Mouse (Mus musculus): Measurements from ENCODE around the gene Dbil5. TPM values are rescaled to one million over a fixed set of nuclear protein-coding genes. Genes with fewer than 3 reads are reported as not detected.

The Dbil5 gene
- total RNA-seq, 2 experiments from 2014 or later: 0.85 to 0.90 TPM

- intact Hi-C loops (cut with DNase I): no loop called here
- peak; percentile 31 for DNase-seq (ENCODE audit: low spot score in 2 of 2)
Observed at GRCm38 (mm10) chr11:76216681-76217389, 573 bp upstream of the Dbil5 start.

- intact Hi-C loops (cut with DNase I): no loop called here
Observed at GRCm38 (mm10) chr11:76224631-76225030, 7.2 kb downstream of the Dbil5 start.

GRCm38 (mm10) chr11:76225051-76225450 lies 7.6 kb downstream of the Dbil5 start:
- intact Hi-C loops (cut with DNase I): no loop called here
- no peak for DNase-seq (ENCODE audit: low spot score in 2 of 2)

More at GRCm38 (mm10) chr11:76224631-76225030, 7.2 kb downstream of the Dbil5 start:
- DNase-seq (ENCODE audit: low spot score in 2 of 2): no peak

GRCm38 (mm10) chr11:76236136-76236535 lies 18.7 kb downstream of the Dbil5 start:
- intact Hi-C loops (cut with DNase I): no loop called here
- no peak for DNase-seq (ENCODE audit: low spot score in 2 of 2)

- DNase-seq (ENCODE audit: low spot score in 2 of 2): no peak
- intact Hi-C loops (cut with DNase I): no loop called here
Observed at GRCm38 (mm10) chr11:76239750-76240149, 22.3 kb downstream of the Dbil5 start.

- intact Hi-C loops (cut with DNase I): no loop called here
- DNase-seq (ENCODE audit: low spot score in 2 of 2): peak; percentile 90 to 93
Observed at GRCm38 (mm10) chr11:76242901-76243810, 25.7 kb downstream of the Dbil5 start, which contains the start of the genes Mrm3 and Glod4. Mrm3 (plus strand) TSS chr11:76243715. Glod4 (minus strand) TSS chr11:76243725.

GRCm38 (mm10) chr11:76243811-76244546 lies 26.6 kb downstream of the Dbil5 start:
- intact Hi-C loops (cut with DNase I): no loop called here
- DNase-seq (ENCODE audit: low spot score in 2 of 2): no peak

GRCm38 (mm10) chr11:76246439-76246838 lies 29.0 kb downstream of the Dbil5 start:
- DNase-seq (ENCODE audit: low spot score in 2 of 2): no peak
- intact Hi-C loops (cut with DNase I): no loop called here

- intact Hi-C loops (cut with DNase I): no loop called here
- DNase-seq (ENCODE audit: low spot score in 2 of 2): no peak
Observed at GRCm38 (mm10) chr11:76247239-76247638, 29.8 kb downstream of the Dbil5 start.

- no peak for DNase-seq (ENCODE audit: low spot score in 2 of 2)
- intact Hi-C loops (cut with DNase I): no loop called here
Observed at GRCm38 (mm10) chr11:76252036-76252435, 34.6 kb downstream of the Dbil5 start.

GRCm38 (mm10) chr11:76253145-76253917 lies 35.9 kb downstream of the Dbil5 start:
- intact Hi-C loops (cut with DNase I): loop anchor here (1.0 kb wide), 1 partner anchor 147 kb away; no protein-coding TSS in a partner anchor
- peak; percentile 86 to 88 for DNase-seq (ENCODE audit: low spot score in 2 of 2)

GRCm38 (mm10) chr11:76253918-76254264 lies 36.5 kb downstream of the Dbil5 start:
- DNase-seq (ENCODE audit: low spot score in 2 of 2): no peak

GRCm38 (mm10) chr11:76255431-76256001 lies 38.1 kb downstream of the Dbil5 start:
- intact Hi-C loops (cut with DNase I): no loop called here
- DNase-seq (ENCODE audit: low spot score in 2 of 2): peak; percentile 36 to 57

More at GRCm38 (mm10) chr11:76253918-76254264, 36.5 kb downstream of the Dbil5 start:
- intact Hi-C loops (cut with DNase I): loop anchor here (1.0 kb wide), 1 partner anchor 146 kb away; no protein-coding TSS in a partner anchor

- intact Hi-C loops (cut with DNase I): no loop called here
- DNase-seq (ENCODE audit: low spot score in 2 of 2): no peak
Observed at GRCm38 (mm10) chr11:76256129-76256528, 38.7 kb downstream of the Dbil5 start.

GRCm38 (mm10) chr11:76257386-76257785 lies 40.0 kb downstream of the Dbil5 start:
- intact Hi-C loops (cut with DNase I): no loop called here

GRCm38 (mm10) chr11:76258511-76258910 lies 41.1 kb downstream of the Dbil5 start:
- no peak for DNase-seq (ENCODE audit: low spot score in 2 of 2)
- intact Hi-C loops (cut with DNase I): no loop called here

More at GRCm38 (mm10) chr11:76257386-76257785, 40.0 kb downstream of the Dbil5 start:
- DNase-seq (ENCODE audit: low spot score in 2 of 2): no peak

GRCm38 (mm10) chr11:76260208-76261050 lies 43.0 kb downstream of the Dbil5 start:
- DNase-seq (ENCODE audit: low spot score in 2 of 2): no peak
- intact Hi-C loops (cut with DNase I): no loop called here

- intact Hi-C loops (cut with DNase I): no loop called here
- no peak for DNase-seq (ENCODE audit: low spot score in 2 of 2)
Observed at GRCm38 (mm10) chr11:76261224-76261623, 43.8 kb downstream of the Dbil5 start.
